Mouse (Mus musculus) stomach, embryonic 14.5 days (tissue): Measurements from ENCODE around the gene Mtrf1l. TPM values are rescaled to one million over a fixed set of nuclear protein-coding genes. Genes with fewer than 3 reads are reported as not detected.

Experiments used
- ATAC-seq: fragments of 200-750 bp; cut with Nextera tagmentation; 2 replicates; pipeline ENCODE4 v1.8.0; 2017; ENCODE audit warnings: low read depth, moderate TSS enrichment; ENCODE audit not compliant: insufficient number of reproducible peaks, insufficient read depth, low FRiP score
- H3K27ac ChIP-seq: fragments of 300-500 bp; sonication (generic); 2 replicates; pipeline ENCODE4 v1.5.1; 2014; ENCODE audit warnings: mild to moderate bottlenecking, low read length, moderate library complexity, mixed read lengths
- H3K27me3 ChIP-seq: fragments of 300-500 bp; sonication (generic); 2 replicates; pipeline ENCODE4 v1.6.1; 2014; ENCODE audit warnings: low read length, control low read depth, mixed read lengths; ENCODE audit not compliant: control insufficient read depth, insufficient read depth
- H3K36me3 ChIP-seq: fragments of 300-500 bp; sonication (generic); 2 replicates; pipeline ENCODE4 v1.6.1; 2014; ENCODE audit warnings: mild to moderate bottlenecking, control low read depth, low read length, moderate library complexity, mixed read lengths; ENCODE audit not compliant: control insufficient read depth, insufficient read depth
- H3K4me1 ChIP-seq: fragments of 300-500 bp; sonication (generic); 2 replicates; pipeline ENCODE4 v1.6.1; 2014; ENCODE audit warnings: low read length, control low read depth, mixed read lengths; ENCODE audit not compliant: control insufficient read depth, insufficient read depth
- H3K4me2 ChIP-seq: fragments of 300-500 bp; sonication (generic); replicated peaks from 2 replicates; pipeline ENCODE4 v1.6.1; 2014; ENCODE audit warnings: low read depth, low read length, control low read depth
- H3K4me3 ChIP-seq: fragments of 300-500 bp; sonication (generic); 2 replicates; pipeline ENCODE4 v1.5.1; 2014; ENCODE audit warnings: low read depth, low read length, control low read depth
- H3K9ac ChIP-seq: fragments of 300-500 bp; sonication (generic); replicated peaks from 2 replicates; pipeline ENCODE4 v1.6.1; 2014; ENCODE audit warnings: low read depth, mild to moderate bottlenecking, control low read depth, low read length, moderate library complexity, mixed read lengths
- H3K9me3 ChIP-seq: fragments of 300-500 bp; sonication (generic); 2 replicates; pipeline ENCODE4 v1.6.1; 2016; ENCODE audit warnings: low read depth, low read length, control low read depth; ENCODE audit not compliant: control insufficient read depth
- WGBS: fragments of 180-500 bp; shearing (Covaris S2); extraction: QIAGEN DNeasy Blood & Tissue Kit; methylation state at CpG from one replicate; pipeline ENCODE4 v1.1.7; 2014; 5-methylcytosine and 5-hydroxymethylcytosine counted together
- polyA plus RNA-seq: library from polyadenylated mRNA; unstranded; fragments of >200 nt; fragmentation: Nextera tagmentation; extraction: Ambion mirVana; gene quantifications from 2 replicates; pipeline ENCODE4 v1.2.1, GENCODE M21; 2014

The Mtrf1l gene
- polyA plus RNA-seq, 1 experiment from 2014 or later, result 23.3 TPM

- Histone ChIP-seq H3K9me3 (no peaks in the 10 kb centered on the region), H3K27me3 (no peaks in the 10 kb centered on the region), H3K36me3 (peaks cover 59% of the 10 kb centered on the region), H3K4me1 (no peaks in the 10 kb centered on the region), H3K4me2 (no peak overlapping the region), H3K4me3 (no peak overlapping the region), H3K9ac (no peak overlapping the region), H3K27ac (no peak overlapping the region)
- WGBS, result 90% methylated on average over 11 of the region's 11 CpGs
- ATAC-seq, result no peak
Observed at GRCm38 (mm10) chr10:5813724-5814123, 10.0 kb downstream of the Mtrf1l start.

DNA sequence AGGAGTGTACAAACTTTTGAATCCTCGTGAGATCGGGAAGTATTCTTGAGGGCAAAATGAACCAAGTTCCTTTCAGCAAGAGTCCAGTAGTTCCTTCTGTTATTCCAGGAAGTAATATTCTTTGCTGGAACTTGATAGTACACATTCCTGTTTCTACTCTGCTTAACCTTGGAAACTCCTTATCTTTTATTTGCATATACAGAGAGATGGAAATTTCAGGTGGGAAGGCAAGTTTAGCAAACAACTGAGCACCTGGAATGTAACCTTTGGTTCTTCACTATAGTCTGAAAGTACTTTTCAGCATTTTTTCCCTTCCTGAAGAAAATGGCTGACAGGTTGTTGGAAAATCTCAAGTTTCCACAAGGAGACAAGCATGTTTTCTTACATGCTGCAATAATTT, 16.0 kb downstream of the Mtrf1l start:
- no peaks in the 10 kb centered on the region for H3K27me3 ChIP-seq

GRCm38 (mm10) chr10:5806996-5807395, 16.7 kb downstream of the Mtrf1l start:
- Histone ChIP-seq H3K9me3 (no peaks in the 10 kb centered on the region), H3K36me3 (peaks cover 10% of the 10 kb centered on the region), H3K4me2 (no peak overlapping the region), H3K4me3 (no peak overlapping the region), H3K9ac (no peak overlapping the region), H3K27ac (peak overlapping the region; percentile 81; the same call in 1 of the 2 replicates), H3K4me1 (peaks cover 5% of the 10 kb centered on the region), H3K27me3 (no peaks in the 10 kb centered on the region)
- whole genome bisulfite sequencing, result 62% methylated on average over 4 of the region's 4 CpGs
- no peak for ATAC-seq

More for the DNA sequence above, 16.0 kb downstream of the Mtrf1l start:
- Histone ChIP-seq H3K4me2 (no peak overlapping the region), H3K4me3 (no peak overlapping the region), H3K4me1 (peaks cover 2% of the 10 kb centered on the region), H3K27ac (peak overlapping the region; percentile 48; the same call in 1 of the 2 replicates), H3K36me3 (peaks cover 12% of the 10 kb centered on the region), H3K9me3 (no peaks in the 10 kb centered on the region), H3K9ac (no peak overlapping the region)
- ATAC-seq, result no peak
- WGBS, result 61% methylated on average over 2 of the region's 2 CpGs

- H3K27me3 ChIP-seq, result no peaks in the 10 kb centered on the region
- ATAC-seq, result no peak
- peaks cover 11% of the 10 kb centered on the region for H3K36me3 ChIP-seq
- H3K4me3 ChIP-seq, result peak overlapping the region; percentile 66
- peak overlapping the region; percentile 81 for H3K27ac ChIP-seq
- H3K9me3 ChIP-seq, result no peaks in the 10 kb centered on the region
- H3K4me2 ChIP-seq, result peak overlapping the region; percentile 46
- peaks cover 5% of the 10 kb centered on the region for H3K4me1 ChIP-seq
- H3K9ac ChIP-seq, result peak overlapping the region; percentile 33
- 10% methylated on average over 8 of the region's 8 CpGs for WGBS
Observed at GRCm38 (mm10) chr10:5806416-5806815, 17.3 kb downstream of the Mtrf1l start.

- WGBS, result under 1% methylated on average over 43 of the region's 43 CpGs
- peak; percentile 93 for ATAC-seq
- H3K4me3 ChIP-seq, result peak overlapping the region; percentile 66
Observed at GRCm38 (mm10) chr10:5805731-5806307, 17.9 kb downstream of the Mtrf1l start.

DNA sequence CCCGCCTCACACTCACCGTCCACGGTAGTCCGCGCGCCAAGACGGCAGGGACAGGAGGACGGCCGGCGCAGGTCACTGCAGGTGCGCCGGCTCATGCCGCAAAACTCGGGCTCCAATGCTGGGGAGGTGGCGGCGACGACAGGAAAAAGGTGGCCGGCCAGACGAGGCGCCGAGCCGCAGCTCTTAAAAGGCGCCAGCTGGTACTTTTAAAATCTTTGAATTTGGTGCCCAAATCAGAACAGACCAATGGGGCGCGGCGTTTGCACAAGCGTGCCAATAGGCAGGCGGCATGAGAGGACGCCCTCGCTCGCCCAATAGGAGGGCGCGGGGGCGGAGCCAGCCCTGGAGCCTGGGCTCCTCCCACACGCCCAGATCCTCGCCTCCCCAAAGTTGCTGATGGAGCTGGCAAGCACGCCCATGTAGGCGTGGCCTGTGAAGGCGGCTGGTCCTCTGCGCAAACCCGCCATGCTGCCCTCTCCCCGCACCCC, 18.4 kb downstream of the Mtrf1l start, which contains the start of gene Fbxo5:
TSS of gene Fbxo5 (minus strand) at position 358 of the 488 bp plus-strand sequence.
- ATAC-seq, result peak; percentile 93
- under 1% methylated on average over 42 of the region's 42 CpGs for WGBS
- H3K27me3 ChIP-seq, result no peaks in the 10 kb centered on the region
- H3K27ac ChIP-seq, result peak within 1 kb of the TSS; percentile 91
- no peaks in the 10 kb centered on the region for H3K9me3 ChIP-seq
- peaks cover 5% of the 10 kb centered on the region for H3K4me1 ChIP-seq
- peak within 1 kb of the TSS; percentile 66 for H3K4me3 ChIP-seq
- H3K9ac ChIP-seq, result peak within 1 kb of the TSS; percentile 68
- peak within 1 kb of the TSS; percentile 83 for H3K4me2 ChIP-seq
- H3K36me3 ChIP-seq, result peaks cover 21% of the 10 kb centered on the region

More at GRCm38 (mm10) chr10:5805731-5806307, 17.9 kb downstream of the Mtrf1l start:
- H3K4me2 ChIP-seq, result peak overlapping the region; percentile 46
- peaks cover 17% of the 10 kb centered on the region for H3K36me3 ChIP-seq
- H3K27me3 ChIP-seq, result no peaks in the 10 kb centered on the region
- H3K9me3 ChIP-seq, result no peaks in the 10 kb centered on the region
- peak overlapping the region; percentile 91 for H3K27ac ChIP-seq
- H3K4me1 ChIP-seq, result peaks cover 5% of the 10 kb centered on the region
- peak overlapping the region; percentile 50 for H3K9ac ChIP-seq

GRCm38 (mm10) chr10:5804691-5805156, 19.0 kb downstream of the Mtrf1l start:
- Histone ChIP-seq H3K36me3 (peaks cover 27% of the 10 kb centered on the region), H3K4me3 (peak overlapping the region; percentile 66), H3K9me3 (no peaks in the 10 kb centered on the region), H3K9ac (peak overlapping the region; percentile 68), H3K4me1 (peaks cover 5% of the 10 kb centered on the region), H3K27me3 (no peaks in the 10 kb centered on the region), H3K4me2 (peak overlapping the region; percentile 83), H3K27ac (peak overlapping the region; percentile 70)
- WGBS, result 0% methylated on average over 24 of the region's 24 CpGs
- peak; percentile 1; the same call in 1 of the 2 replicates for ATAC-seq

DNA sequence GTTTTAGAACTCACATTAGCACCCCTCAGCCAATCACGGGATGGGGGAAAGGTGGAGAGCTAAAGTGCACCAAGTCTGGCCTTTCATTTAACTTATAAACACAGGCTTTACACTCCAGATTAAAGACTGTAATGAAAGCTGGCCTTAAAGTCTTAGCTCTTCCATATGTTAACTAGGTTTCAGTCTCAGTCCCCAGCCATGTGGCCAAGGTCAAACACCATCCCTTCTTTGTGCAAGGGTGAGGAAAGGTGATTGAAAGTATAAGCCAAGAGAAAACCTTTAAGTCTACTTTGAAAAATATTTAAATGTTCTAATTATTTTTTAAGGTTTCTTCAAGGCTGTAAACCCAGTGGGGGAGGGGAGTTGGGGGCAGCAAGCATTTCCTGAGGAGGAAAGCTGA, 20.0 kb downstream of the Mtrf1l start:
- Histone ChIP-seq H3K27me3 (no peaks in the 10 kb centered on the region), H3K9me3 (no peaks in the 10 kb centered on the region), H3K27ac (no peak overlapping the region), H3K4me3 (peak overlapping the region; percentile 66), H3K36me3 (peaks cover 31% of the 10 kb centered on the region), H3K4me2 (peak overlapping the region; percentile 83), H3K4me1 (peaks cover 5% of the 10 kb centered on the region), H3K9ac (peak overlapping the region; percentile 68; the same call in 1 of the 2 replicates)
- ATAC-seq, result no peak
- 4% methylated on average over 1 of the region's 1 CpGs for WGBS
